Mouse (Mus musculus) urinary bladder, postnatal 36 days (tissue): ENCODE data around the gene Olfr1126.
"Not testable (repeated sequence)": the region's sequence is repeated elsewhere in the genome, so short reads cannot be mapped to it uniquely, and the experiment has no call there.

Experiments
- DNase-seq, 2 experiments: peaks; one replicate each; pipeline ENCODE4 v3.0.0; 2022; ENCODE audit warnings: low spot score in 2 of 2, mixed read lengths in 1 of 2

Gene Olfr1126

DNA sequence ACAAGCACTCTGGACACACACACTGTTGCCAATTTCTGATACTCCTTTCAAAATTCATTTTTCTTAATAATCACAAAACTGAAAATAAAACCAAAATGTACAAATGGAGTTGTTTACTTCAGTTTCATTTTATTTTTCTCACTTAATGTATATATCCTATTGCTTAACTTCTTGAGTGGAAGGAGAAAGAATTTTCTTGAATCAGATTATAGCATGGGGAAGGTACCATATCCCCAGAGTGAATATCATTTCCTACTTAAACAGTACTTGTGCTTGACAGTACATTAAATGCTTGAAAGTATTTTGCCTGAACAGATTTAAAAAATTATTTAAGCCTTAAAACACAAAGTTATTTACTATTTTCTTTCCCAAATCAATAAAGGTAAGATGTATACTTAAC, at the start of gene Olfr1126:
Olfr1126 (plus strand) TSS at position 301 of the 400 bp plus-strand sequence.
- DNase-seq: no peak

DNA sequence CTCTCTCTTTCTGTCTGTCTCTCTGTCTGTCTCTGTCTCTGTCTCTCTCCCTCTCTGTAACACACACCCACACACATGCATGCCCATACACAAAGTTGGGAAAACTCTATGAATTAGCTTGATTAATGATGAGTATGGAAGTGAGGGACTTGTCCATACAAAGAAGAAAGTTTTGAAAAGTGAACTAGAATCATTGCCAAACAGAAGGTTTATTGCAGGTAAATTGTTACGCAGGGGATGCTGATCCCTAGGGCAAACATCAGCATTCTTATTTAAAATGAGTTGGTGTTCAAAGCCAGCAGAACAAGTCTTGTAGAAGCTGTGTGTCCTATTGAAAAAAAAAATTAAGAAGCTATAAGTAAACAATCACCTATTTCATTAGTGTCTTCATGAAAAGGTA, 37.4 kb upstream of the Olfr1126 start, which contains the start of gene Olfr1123:
Olfr1123 (plus strand) TSS at position 301 of the 400 bp plus-strand sequence.
- DNase-seq: no peak

DNA sequence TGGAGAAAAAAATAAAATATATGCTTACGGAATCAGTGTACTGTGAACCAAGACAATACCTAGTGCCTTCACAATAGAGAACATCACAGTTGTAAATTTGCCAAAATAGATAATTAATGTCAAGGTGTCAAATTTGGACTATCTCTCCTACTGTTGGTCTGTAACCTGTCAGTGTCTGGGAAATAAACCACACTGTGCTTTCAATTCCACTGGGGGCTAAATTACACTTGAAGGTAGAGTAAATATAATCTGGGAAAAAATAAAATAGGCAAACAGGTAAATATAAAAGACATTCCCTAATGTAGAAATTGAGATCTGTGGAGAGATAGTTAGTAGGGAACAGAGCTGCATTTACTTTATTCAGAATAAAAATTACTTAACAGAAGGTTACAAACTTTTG, 23.8 kb upstream of the Olfr1126 start, which contains the start of gene Olfr1124:
Olfr1124 (plus strand) TSS at position 301 of the 400 bp plus-strand sequence.
- DNase-seq: no peak

DNA sequence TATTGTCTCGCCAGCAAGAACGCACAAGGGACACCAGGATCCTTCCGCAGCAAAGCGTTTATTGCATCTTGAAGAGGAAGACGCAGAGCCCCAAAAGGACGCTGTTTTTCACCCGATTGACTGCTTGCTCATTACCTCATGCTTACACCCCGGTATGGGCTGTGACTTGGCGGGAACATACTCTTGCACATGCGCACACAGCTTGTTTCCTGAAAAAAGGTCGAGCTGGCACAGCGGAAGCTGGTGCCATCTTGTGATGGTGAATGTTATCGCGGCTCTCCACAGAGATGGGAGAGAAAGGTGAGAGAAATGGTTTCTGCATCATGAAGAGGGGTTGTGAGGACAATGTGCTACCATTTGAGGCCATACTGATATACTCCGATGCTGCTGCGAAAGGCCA, 16.0 kb upstream of the Olfr1126 start:
- DNase-seq: no peak

DNA sequence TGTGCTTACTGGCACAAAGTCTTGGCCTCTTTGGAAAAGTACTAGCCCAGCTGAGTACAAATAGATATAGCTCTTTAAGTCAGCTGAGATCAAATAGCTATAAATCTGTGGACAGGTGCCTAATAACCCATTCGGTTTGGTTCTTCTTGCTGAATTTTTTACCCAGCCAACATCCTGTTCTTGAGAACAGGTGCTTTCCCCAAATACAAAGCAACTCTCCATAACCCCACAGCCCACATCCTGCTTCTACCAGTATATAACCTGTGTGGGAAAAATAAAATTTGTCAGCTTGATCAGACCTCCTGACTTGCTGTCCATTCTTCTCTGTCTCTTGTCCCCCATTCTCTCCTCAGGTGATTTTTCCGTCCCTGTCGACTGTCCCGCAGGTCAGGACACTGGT, 8.0 kb downstream of the Olfr1126 start:
- DNase-seq: no peak

DNA sequence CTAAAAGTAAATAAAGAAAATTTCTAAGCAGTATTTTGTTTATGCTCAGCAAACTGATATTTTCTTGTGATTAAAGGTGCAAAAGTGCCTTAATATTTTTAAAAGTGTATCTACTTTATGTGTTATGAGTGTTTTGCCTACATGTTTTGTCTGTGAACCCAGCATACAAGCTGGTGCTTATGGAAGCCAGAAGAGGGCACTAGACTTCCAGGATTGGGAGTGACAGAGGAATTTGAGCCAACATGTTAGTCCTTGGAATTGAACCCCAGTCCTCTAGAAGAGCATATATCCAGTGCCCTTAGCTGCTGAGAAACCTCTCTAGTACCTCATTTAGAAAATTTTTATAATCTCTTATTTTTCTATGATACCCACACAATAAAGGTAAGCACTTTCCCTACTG, 26.4 kb downstream of the Olfr1126 start:
- DNase-seq: no peak

DNA sequence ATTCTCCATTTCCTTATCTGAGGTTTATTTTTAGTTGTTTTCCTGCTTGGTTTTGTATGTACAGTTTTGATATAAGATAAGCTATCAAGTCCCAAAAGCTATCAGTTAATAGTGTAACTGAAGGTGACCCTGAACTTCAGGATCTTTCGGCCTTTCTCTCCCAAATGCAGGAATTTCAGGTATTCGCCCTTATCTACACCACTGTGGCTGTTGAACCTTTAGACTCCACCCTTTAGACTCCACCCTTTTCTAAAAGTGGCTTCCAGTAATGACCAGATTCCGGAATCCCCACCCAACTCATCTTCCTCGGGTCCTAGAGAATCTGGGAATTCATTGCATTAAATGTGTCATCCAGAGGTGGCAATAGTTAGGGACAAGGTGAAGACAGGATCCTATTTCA, 27.4 kb downstream of the Olfr1126 start:
- no peak for DNase-seq

DNA sequence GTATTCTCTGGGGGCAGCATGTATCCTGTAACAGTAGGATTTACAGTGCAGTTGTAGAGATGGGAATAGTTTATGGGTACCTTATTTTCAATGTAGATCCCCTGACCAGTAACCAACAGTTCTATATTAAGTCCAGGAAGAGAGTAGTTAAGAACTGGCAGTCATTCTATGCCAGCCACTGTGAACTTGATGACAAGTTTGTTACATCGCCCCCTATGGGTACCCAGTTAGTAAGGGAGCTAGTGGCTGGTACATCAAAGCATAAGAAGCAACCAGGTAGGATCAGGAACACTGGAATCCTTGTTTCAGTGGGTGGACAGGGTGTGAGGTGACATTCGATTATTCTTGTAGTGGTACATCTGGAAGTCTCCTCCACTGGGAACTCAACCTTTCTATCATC, 28.5 kb downstream of the Olfr1126 start:
- no peak for DNase-seq

DNA sequence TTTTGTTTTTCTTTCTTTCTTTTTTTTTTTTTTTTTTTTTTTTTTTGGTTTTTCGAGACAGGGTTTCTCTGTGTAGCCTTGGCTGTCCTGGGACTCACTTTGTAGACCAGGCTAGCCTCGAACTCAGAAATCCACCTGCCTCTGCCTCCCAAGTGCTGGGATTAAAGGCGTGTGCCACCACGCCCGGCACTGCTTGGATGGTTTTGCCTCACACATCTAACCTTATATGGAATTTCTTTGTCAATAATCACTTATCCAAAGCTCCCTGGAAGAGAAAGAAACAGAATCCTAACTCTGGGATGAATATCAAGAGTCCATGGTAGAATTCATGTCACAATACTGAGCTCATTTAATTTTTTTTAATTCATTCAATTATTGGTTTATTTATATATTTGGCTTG, 43.2 kb downstream of the Olfr1126 start, which contains the start of gene Pramel7:
Pramel7 (minus strand) TSS at position 101 of the 400 bp plus-strand sequence.
- DNase-seq: not testable (repeated sequence)

DNA sequence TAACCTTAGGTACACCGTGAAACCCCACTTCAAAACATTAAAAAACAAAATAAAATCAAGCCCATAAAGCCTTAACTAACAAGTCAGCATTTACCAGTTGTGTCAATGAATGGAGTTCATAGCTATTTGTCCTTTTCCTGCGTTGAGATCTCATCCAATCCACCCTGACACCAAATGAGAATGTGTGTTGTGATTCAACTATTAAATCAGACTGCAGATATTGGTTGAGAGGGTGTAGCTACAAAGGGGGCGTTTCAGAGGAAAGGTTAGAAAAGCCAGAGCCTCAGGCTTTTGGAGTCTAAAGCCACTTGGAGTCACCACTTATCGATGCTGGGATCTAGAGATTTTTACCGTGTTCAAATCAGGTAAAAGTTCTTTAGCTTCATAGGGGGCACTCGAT, 52.5 kb downstream of the Olfr1126 start, which contains the start of gene Pramel6:
Pramel6 (plus strand) TSS at position 301 of the 400 bp plus-strand sequence.
- DNase-seq: no peak
